Mouse (Mus musculus) ovary, postnatal 36 days (tissue): Measurements from ENCODE around the gene Atp5e.

ENCODE experiments used
- DNase-seq: peaks from one replicate; pipeline ENCODE4 v3.0.0; 2022; ENCODE audit warnings: low spot score, mixed read lengths

Atp5e gene

GRCm38 (mm10) chr2:174463789-174464523 is at the start of gene Atp5e:
TSS of gene Atp5e (minus strand) at chr2:174464105.
- peak; percentile 95 for DNase-seq

- no peak for DNase-seq
Observed at GRCm38 (mm10) chr2:174509825-174510224, 45.9 kb upstream of the Atp5e start.

- DNase-seq, result no peak
Observed at GRCm38 (mm10) chr2:174507998-174508397, 44.1 kb upstream of the Atp5e start.

GRCm38 (mm10) chr2:174502831-174503460 is 39.0 kb upstream of the Atp5e start:
- DNase-seq, result peak; percentile 3

GRCm38 (mm10) chr2:174502321-174502720 is 38.4 kb upstream of the Atp5e start:
- no peak for DNase-seq

- no peak for DNase-seq
Observed at GRCm38 (mm10) chr2:174501517-174501916, 37.6 kb upstream of the Atp5e start.

GRCm38 (mm10) chr2:174500814-174501503 is 37.1 kb upstream of the Atp5e start:
- DNase-seq, result no peak

GRCm38 (mm10) chr2:174492858-174493257 is 29.0 kb upstream of the Atp5e start:
- no peak for DNase-seq

- no peak for DNase-seq
Observed at GRCm38 (mm10) chr2:174487005-174487404, 23.1 kb upstream of the Atp5e start.

GRCm38 (mm10) chr2:174478746-174479145 is 14.8 kb upstream of the Atp5e start:
- no peak for DNase-seq

GRCm38 (mm10) chr2:174477543-174478319 is 13.8 kb upstream of the Atp5e start:
- no peak for DNase-seq

- no peak for DNase-seq
Observed at GRCm38 (mm10) chr2:174473550-174473927, 9.6 kb upstream of the Atp5e start.

GRCm38 (mm10) chr2:174472818-174473549 is 9.1 kb upstream of the Atp5e start, which contains the start of gene Prelid3b:
TSS of gene Prelid3b (minus strand) at chr2:174473081.
- DNase-seq, result peak; percentile 100

GRCm38 (mm10) chr2:174472407-174472806 is 8.5 kb upstream of the Atp5e start:
- no peak for DNase-seq

GRCm38 (mm10) chr2:174470786-174471405 is 7.0 kb upstream of the Atp5e start:
- DNase-seq, result no peak

GRCm38 (mm10) chr2:174470333-174470732 is 6.4 kb upstream of the Atp5e start:
- no peak for DNase-seq

GRCm38 (mm10) chr2:174463370-174463769 is 535 bp downstream of the Atp5e start:
- no peak for DNase-seq

GRCm38 (mm10) chr2:174459365-174459764 is 4.5 kb downstream of the Atp5e start:
- no peak for DNase-seq

GRCm38 (mm10) chr2:174453681-174454080 is 10.2 kb downstream of the Atp5e start:
- DNase-seq, result no peak

GRCm38 (mm10) chr2:174450353-174450752 is 13.6 kb downstream of the Atp5e start, which contains the start of gene Tubb1:
TSS of gene Tubb1 (plus strand) at chr2:174450695.
- DNase-seq, result no peak

GRCm38 (mm10) chr2:174448405-174448804 is 15.5 kb downstream of the Atp5e start:
- DNase-seq, result no peak
